Mouse (Mus musculus) heart, postnatal 25 days (tissue): ENCODE data around the gene Gm7694. TPM values are rescaled to one million over a fixed set of nuclear protein-coding genes. Genes with fewer than 3 reads are reported as not detected.

Source experiments
- DNase-seq: peaks from one replicate; pipeline ENCODE4 v3.0.0; 2022; ENCODE audit warnings: low spot score
- intact Hi-C: fragments of 180-260 bp; cut with DNase I; formaldehyde crosslinking; loops from one replicate; pipeline ENCODE4 v1.15.1; 2025
- total RNA-seq, 2 experiments: library from RNA; stranded (reverse); gene quantifications; 2 replicates each; pipeline ENCODE4 v1.2.3; 2021

The Gm7694 gene
- total RNA-seq, 2 experiments from 2014 or later = 10.5 to 10.9 TPM

- intact Hi-C loops = loop anchor here (2.0 kb wide), 1 partner anchor 320 kb away; no protein-coding TSS in a partner anchor
- DNase-seq = no peak
Observed at GRCm38 (mm10) chr1:170292239-170292951, 13.7 kb downstream of the Gm7694 start.

GRCm38 (mm10) chr1:170282415-170283129 lies 23.6 kb downstream of the Gm7694 start:
- no peak for DNase-seq
- intact Hi-C loops = loop anchor here (10.0 kb wide), 1 partner anchor 552 kb away; no protein-coding TSS in a partner anchor

GRCm38 (mm10) chr1:170277016-170277415 lies 29.1 kb downstream of the Gm7694 start, which contains the start of gene Sh2d1b1:
Sh2d1b1 (plus strand) TSS chr1:170277320.
- DNase-seq = no peak
- intact Hi-C loops = no loop called here

- intact Hi-C loops = no loop called here
- no peak for DNase-seq
Observed at GRCm38 (mm10) chr1:170273252-170273651, 32.9 kb downstream of the Gm7694 start.

- intact Hi-C loops = no loop called here
Observed at GRCm38 (mm10) chr1:170270696-170271095, 35.4 kb downstream of the Gm7694 start.

GRCm38 (mm10) chr1:170270281-170270680 lies 35.9 kb downstream of the Gm7694 start:
- no peak for DNase-seq
- intact Hi-C loops = no loop called here

More at GRCm38 (mm10) chr1:170270696-170271095, 35.4 kb downstream of the Gm7694 start:
- no peak for DNase-seq

GRCm38 (mm10) chr1:170255560-170255910 lies 50.6 kb downstream of the Gm7694 start:
- intact Hi-C loops = no loop called here
- peak; percentile 76 for DNase-seq

GRCm38 (mm10) chr1:170254893-170255559 lies 51.1 kb downstream of the Gm7694 start:
- DNase-seq = no peak
- intact Hi-C loops = no loop called here

Other genes starting within 250 kb of the Gm7694 start
- gene Ddr2, start 195.6 kb downstream of the Gm7694 start, total RNA-seq = 10 to 100 TPM; 23.4 to 29.0 TPM
- 10 to 100 TPM; 54.8 to 56.9 TPM for gene Uap1, start 131.4 kb downstream of the Gm7694 start, total RNA-seq
- gene Uhmk1, start 90.9 kb downstream of the Gm7694 start, total RNA-seq = 10 to 100 TPM; 19.7 to 21.1 TPM
- gene Sh2d1b2, start 73.6 kb downstream of the Gm7694 start, total RNA-seq = not detected
- gene Sh2d1b1, start 29.0 kb downstream of the Gm7694 start, total RNA-seq = under 1 TPM; 0.13 to 0.14 TPM
- gene Spata46, start 2.5 kb upstream of the Gm7694 start, total RNA-seq = not detected